Mouse (Mus musculus) brain, embryonic 18.5 days (tissue): Measurements from ENCODE around the gene Cnmd.

Experiments
- DNase-seq: peaks from one replicate; pipeline ENCODE4 v3.0.0-alpha.2; 2012; ENCODE audit warnings: low read depth, low spot score

Cnmd gene

GRCm38 (mm10) chr14:79645378-79645777 is 16.6 kb downstream of the Cnmd start:
- no peak for DNase-seq

GRCm38 (mm10) chr14:79642063-79642462 is 19.9 kb downstream of the Cnmd start:
- no peak for DNase-seq

- DNase-seq: no peak
Observed at GRCm38 (mm10) chr14:79636814-79637213, 25.2 kb downstream of the Cnmd start.

GRCm38 (mm10) chr14:79633196-79633595 is 28.8 kb downstream of the Cnmd start:
- no peak for DNase-seq

GRCm38 (mm10) chr14:79632330-79632729 is 29.6 kb downstream of the Cnmd start:
- DNase-seq: no peak

- DNase-seq: no peak
Observed at GRCm38 (mm10) chr14:79621143-79621542, 40.8 kb downstream of the Cnmd start.

GRCm38 (mm10) chr14:79619802-79620201 is 42.2 kb downstream of the Cnmd start:
- no peak for DNase-seq

- DNase-seq: peak; percentile 51
Observed at GRCm38 (mm10) chr14:79617121-79617828, 44.7 kb downstream of the Cnmd start.

- no peak for DNase-seq
Observed at GRCm38 (mm10) chr14:79608286-79608685, 53.7 kb downstream of the Cnmd start.

- DNase-seq: no peak
Observed at GRCm38 (mm10) chr14:79607352-79607751, 54.6 kb downstream of the Cnmd start.

GRCm38 (mm10) chr14:79606867-79607266 is 55.1 kb downstream of the Cnmd start:
- DNase-seq: peak; percentile 2

- DNase-seq: no peak
Observed at GRCm38 (mm10) chr14:79606392-79606791, 55.6 kb downstream of the Cnmd start.

- DNase-seq: no peak
Observed at GRCm38 (mm10) chr14:79605881-79606280, 56.1 kb downstream of the Cnmd start.

GRCm38 (mm10) chr14:79596602-79597001 is 65.4 kb downstream of the Cnmd start:
- DNase-seq: no peak

- no peak for DNase-seq
Observed at GRCm38 (mm10) chr14:79594069-79594468, 67.9 kb downstream of the Cnmd start.

GRCm38 (mm10) chr14:79591611-79592010 is 70.4 kb downstream of the Cnmd start:
- DNase-seq: no peak

GRCm38 (mm10) chr14:79590916-79591315 is 71.1 kb downstream of the Cnmd start:
- no peak for DNase-seq

- DNase-seq: no peak
Observed at GRCm38 (mm10) chr14:79589401-79589800, 72.6 kb downstream of the Cnmd start.

- no peak for DNase-seq
Observed at GRCm38 (mm10) chr14:79588534-79588951, 73.4 kb downstream of the Cnmd start.

- peak; percentile 6 for DNase-seq
Observed at GRCm38 (mm10) chr14:79587852-79588229, 74.1 kb downstream of the Cnmd start.
